Mouse (Mus musculus) subcutaneous adipose tissue, adult 2 months (tissue): Measurements from ENCODE around the gene Gm11236. TPM values are rescaled to one million over a fixed set of nuclear protein-coding genes. Genes with fewer than 3 reads are reported as not detected.

Source experiments
- polyA plus RNA-seq: library from polyadenylated mRNA; depleted of rRNA; stranded (reverse); fragments of >200 nt; gene quantifications from 2 replicates; pipeline ENCODE4 v1.2.3, GENCODE M21; 2012; ENCODE audit warnings: low replicate concordance; rRNA removed

Gm11236 gene
- polyA plus RNA-seq: not detected in 2 replicates

GRCm38 (mm10) chr4:73637821-73638220 lies at the start of gene Gm11236:
Gene Gm11236 (plus strand): TSS chr4:73638121.

GRCm38 (mm10) chr4:73607581-73607980 lies 30.3 kb upstream of the Gm11236 start, which contains the start of gene Gm11238:
Gene Gm11238 (plus strand): TSS chr4:73607881.

GRCm38 (mm10) chr4:73622684-73623083 lies 15.2 kb upstream of the Gm11236 start, which contains the start of gene Gm11237:
Gene Gm11237 (plus strand): TSS chr4:73622984.

GRCm38 (mm10) chr4:73668054-73668453 lies 30.1 kb downstream of the Gm11236 start, which contains the start of gene Gm11239:
Gene Gm11239 (plus strand): TSS chr4:73668354.

GRCm38 (mm10) chr4:73683216-73683615 lies 45.3 kb downstream of the Gm11236 start, which contains the start of gene Gm428:
Gene Gm428 (plus strand): TSS chr4:73683516.

Other genes starting within 250 kb of the Gm11236 start
- not detected in 2 replicates for gene Gm11487, start 233.0 kb upstream of the Gm11236 start, polyA plus RNA-seq
- gene Gm11238, start 30.2 kb upstream of the Gm11236 start, polyA plus RNA-seq: not detected in 2 replicates
- not detected in 2 replicates for gene Gm11237, start 15.1 kb upstream of the Gm11236 start, polyA plus RNA-seq
- gene Gm11239, start 30.2 kb downstream of the Gm11236 start, polyA plus RNA-seq: not detected in 2 replicates
- gene Gm428, start 45.4 kb downstream of the Gm11236 start, polyA plus RNA-seq: not detected in 2 replicates
- gene Rasef, start 152.9 kb downstream of the Gm11236 start, polyA plus RNA-seq: 3.6 TPM in 1 of 2 replicates, not detected in the other
- gene Gm11758, start 238.1 kb downstream of the Gm11236 start, polyA plus RNA-seq: not detected in 2 replicates